Mouse (Mus musculus): ENCODE results near the gene Camk1.

DNA sequence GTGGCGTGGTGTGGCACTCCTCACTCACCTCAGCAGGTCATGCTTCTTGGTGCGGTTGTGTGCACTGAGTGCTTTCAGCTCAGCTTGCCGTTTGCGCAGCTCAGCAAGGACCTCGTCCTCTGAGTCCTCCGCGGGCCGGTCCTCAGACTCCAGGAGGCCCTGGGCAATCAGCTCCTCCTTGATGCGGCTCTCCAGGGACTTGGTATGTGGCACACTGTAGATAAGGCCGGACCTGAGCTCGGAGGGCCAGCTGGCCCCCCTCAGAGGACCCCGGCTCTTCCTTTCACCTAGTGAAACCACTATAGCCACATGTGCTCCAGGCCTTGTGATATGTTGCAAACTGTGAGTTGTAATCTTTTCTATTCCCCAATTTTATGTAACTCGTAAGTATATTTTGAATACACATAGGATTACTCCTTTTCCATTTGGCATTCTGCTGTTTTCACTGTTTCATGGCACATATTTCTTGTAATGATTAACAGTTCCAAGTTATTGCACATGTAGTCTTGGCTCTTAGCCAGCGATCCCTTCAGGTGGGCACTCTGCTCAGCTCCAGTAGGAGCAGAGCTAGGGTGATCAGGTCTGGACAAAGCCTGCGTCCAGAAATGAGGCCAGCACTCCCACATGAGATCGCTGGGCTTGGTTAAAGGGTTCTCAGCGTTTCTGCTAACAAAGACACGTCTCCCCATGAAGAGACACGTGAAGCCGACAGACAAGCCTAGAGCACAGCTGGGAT is 26.6 kb upstream of the Camk1 start:
- no peak for TF ChIP-seq POLR2A (IDR thresholded peaks at IDR 0.05; ENCODE audit: control insufficient read depth, low read depth, low read length)
- TF ChIP-seq CTCF (IDR thresholded peaks at IDR 0.05; ENCODE audit: control insufficient read depth, insufficient read depth, insufficient replicate concordance, low read depth, low read length) = no peak

Data from testis, adult 2 months (tissue).